Mouse (Mus musculus): ENCODE measurements around the gene Nckap5l. TPM values are rescaled to one million over a fixed set of nuclear protein-coding genes. Genes with fewer than 3 reads are reported as not detected.

Gene Nckap5l
- polyA plus RNA-seq, 1 experiment from 2014 or later: 11.3 TPM

DNA sequence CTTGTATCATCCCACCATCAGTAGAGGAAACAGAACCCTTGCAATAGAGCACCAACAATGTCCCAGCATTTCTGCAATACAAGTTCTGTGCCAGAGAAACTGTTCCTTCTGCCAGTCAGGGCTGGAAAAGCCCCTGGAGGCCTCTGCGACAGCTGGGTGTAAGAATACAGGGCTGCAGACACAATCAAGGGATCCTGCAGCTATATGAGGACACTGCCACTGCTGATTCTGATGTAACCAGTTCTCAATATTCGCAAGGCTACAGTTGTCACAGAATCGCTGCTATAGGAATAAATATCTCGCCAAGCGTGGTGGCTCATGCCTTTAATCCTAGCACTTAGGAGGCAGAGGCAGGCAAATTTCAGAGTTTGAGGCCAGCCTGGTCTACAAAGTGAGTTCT, 81.3 kb downstream of the Nckap5l start:
- WGBS: 91% methylated on average over 5 of the region's 5 CpGs
- no peak overlapping the region for H3K4me3 ChIP-seq

DNA sequence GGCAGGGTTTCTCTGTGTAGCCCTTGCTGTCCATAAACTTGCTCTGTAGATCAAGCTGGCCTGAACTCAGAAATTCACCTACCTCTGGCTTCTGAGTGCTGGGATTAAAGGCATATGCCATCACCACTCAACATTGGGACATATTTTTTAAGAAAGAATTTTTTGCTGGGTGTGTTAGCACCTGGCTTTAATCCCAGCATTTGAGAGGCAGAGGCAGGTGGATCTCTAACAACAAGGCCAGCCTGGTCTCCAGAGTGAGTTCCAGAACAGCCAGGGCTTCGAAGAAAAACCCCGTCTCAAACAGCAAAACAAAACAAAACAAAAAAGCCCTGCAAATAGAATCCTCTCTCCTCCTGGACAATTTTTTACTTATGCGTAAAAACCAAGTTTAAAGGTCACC, 82.0 kb downstream of the Nckap5l start:
- Histone ChIP-seq H3K4me1 (0 out of 2 replicates have a peak, but pooled peaks cover under 1% of the 10 kb centered on the region), H3K4me3 (no peak overlapping the region), H3K36me3 (no peaks in the 10 kb centered on the region), H3K9me3 (replicated peaks) (0 out of 2 replicates have a peak, but pooled peaks cover 4% of the 10 kb centered on the region), H3K27ac (replicated peaks) (no peak overlapping the region), H3K27me3 (ENCODE audit: low read depth, poor library complexity, severe bottlenecking) (peaks cover 15% of the 10 kb centered on the region)
- DNase-seq (ENCODE audit: low spot score): no peak
- 88% methylated on average over 3 of the region's 3 CpGs for WGBS

More for the DNA sequence above, 81.3 kb downstream of the Nckap5l start:
- H3K36me3 ChIP-seq: no peaks in the 10 kb centered on the region
- H3K27me3 ChIP-seq (ENCODE audit: low read depth, poor library complexity, severe bottlenecking): peaks cover 11% of the 10 kb centered on the region
- 0 out of 2 replicates have a peak, but pooled peaks cover 4% of the 10 kb centered on the region for H3K9me3 ChIP-seq (replicated peaks)
- DNase-seq (ENCODE audit: low spot score): no peak
- H3K27ac ChIP-seq (replicated peaks): no peak overlapping the region
- H3K4me1 ChIP-seq: no peaks in the 10 kb centered on the region

DNA sequence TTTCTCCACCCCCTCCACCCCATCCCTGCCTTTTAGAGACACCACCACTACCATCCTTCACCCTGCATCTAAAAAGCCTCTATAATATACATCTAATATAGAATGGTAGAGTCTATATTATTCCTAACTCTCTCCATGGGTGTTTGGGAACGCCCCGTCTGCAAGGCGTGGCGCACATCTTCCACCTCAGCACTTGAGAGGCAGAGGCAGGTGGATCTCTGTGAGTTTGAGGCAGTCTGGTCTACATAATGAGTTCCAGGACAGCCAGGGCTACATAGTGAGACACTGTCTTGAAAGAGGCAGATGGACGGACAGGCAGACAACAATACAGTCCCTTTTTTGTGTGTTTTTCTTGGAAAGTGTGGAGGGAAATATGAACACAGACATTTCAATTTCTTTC, 82.5 kb downstream of the Nckap5l start:
- Histone ChIP-seq H3K9me3 (replicated peaks) (0 out of 2 replicates have a peak, but pooled peaks cover 4% of the 10 kb centered on the region), H3K27ac (replicated peaks) (no peak overlapping the region), H3K4me1 (peaks cover 6% of the 10 kb centered on the region; the same call in 1 of the 2 replicates), H3K4me3 (no peak overlapping the region), H3K27me3 (ENCODE audit: low read depth, poor library complexity, severe bottlenecking) (peaks cover 15% of the 10 kb centered on the region), H3K36me3 (no peaks in the 10 kb centered on the region)
- no peak for DNase-seq (ENCODE audit: low spot score)
- WGBS: 92% methylated on average over 5 of the region's 5 CpGs

DNA sequence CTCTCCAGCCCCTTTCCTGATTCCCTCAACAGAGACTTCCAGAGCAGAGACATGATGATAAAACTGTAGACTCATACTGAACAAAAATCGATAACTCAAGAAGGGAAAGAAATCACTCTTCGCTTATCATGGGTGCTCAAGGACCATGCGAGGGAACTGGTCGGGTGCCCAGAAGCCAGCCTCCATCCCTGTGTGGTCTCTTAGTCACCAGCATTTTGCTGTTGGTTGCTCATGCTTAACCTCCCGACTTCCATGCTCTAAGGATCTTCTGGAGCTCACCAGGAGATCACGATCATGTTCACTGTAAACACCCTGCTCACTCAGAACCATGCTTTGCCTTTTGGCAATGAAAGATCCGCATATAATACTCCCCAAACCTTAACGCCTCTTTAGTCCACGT, 84.8 kb downstream of the Nckap5l start:
- H3K27me3 ChIP-seq (ENCODE audit: low read depth, poor library complexity, severe bottlenecking): peaks cover 26% of the 10 kb centered on the region
- peaks cover 24% of the 10 kb centered on the region for H3K4me1 ChIP-seq
- no peak overlapping the region for H3K27ac ChIP-seq (replicated peaks)
- H3K9me3 ChIP-seq (replicated peaks): no peaks in the 10 kb centered on the region
- 87% methylated on average over 9 of the region's 9 CpGs for WGBS
- H3K4me3 ChIP-seq: no peak overlapping the region
- no peak for DNase-seq (ENCODE audit: low spot score)
- H3K36me3 ChIP-seq: no peaks in the 10 kb centered on the region

Other genes starting within 250 kb of the Nckap5l start
- gene Kcnh3, start 232.9 kb downstream of the Nckap5l start, polyA plus RNA-seq (2016; fragmentation: Nextera tagmentation; extraction: Ambion mirVana): 0.07 TPM in 1 of 2 replicates, not detected in the other
- 202 and 215 TPM in 2 replicates for gene Mcrs1, start 205.8 kb downstream of the Nckap5l start, polyA plus RNA-seq (2016; fragmentation: Nextera tagmentation; extraction: Ambion mirVana)
- 61.2 and 70.7 TPM in 2 replicates for gene Prpf40b, start 162.7 kb downstream of the Nckap5l start, polyA plus RNA-seq (2016; fragmentation: Nextera tagmentation; extraction: Ambion mirVana)
- gene Fam186b, start 161.9 kb downstream of the Nckap5l start, polyA plus RNA-seq (2016; fragmentation: Nextera tagmentation; extraction: Ambion mirVana): 0.11 and 0.19 TPM in 2 replicates
- 10.9 and 12.6 TPM in 2 replicates for gene Fmnl3, start 87.3 kb downstream of the Nckap5l start, polyA plus RNA-seq (2016; fragmentation: Nextera tagmentation; extraction: Ambion mirVana)
- gene Tmbim6, start 64.9 kb downstream of the Nckap5l start, polyA plus RNA-seq (2016; fragmentation: Nextera tagmentation; extraction: Ambion mirVana): 288 and 305 TPM in 2 replicates
- gene Bcdin3d, start 17.0 kb upstream of the Nckap5l start, polyA plus RNA-seq (2016; fragmentation: Nextera tagmentation; extraction: Ambion mirVana): 21.3 and 22.1 TPM in 2 replicates
- gene Faim2, start 70.4 kb upstream of the Nckap5l start, polyA plus RNA-seq (2016; fragmentation: Nextera tagmentation; extraction: Ambion mirVana): 0.86 and 1.1 TPM in 2 replicates
- gene Aqp2, start 121.3 kb upstream of the Nckap5l start, polyA plus RNA-seq (2016; fragmentation: Nextera tagmentation; extraction: Ambion mirVana): not detected in 2 replicates
- 0.61 TPM in 1 of 2 replicates, not detected in the other for gene Aqp5, start 133.0 kb upstream of the Nckap5l start, polyA plus RNA-seq (2016; fragmentation: Nextera tagmentation; extraction: Ambion mirVana)
- gene Aqp6, start 143.7 kb upstream of the Nckap5l start, polyA plus RNA-seq (2016; fragmentation: Nextera tagmentation; extraction: Ambion mirVana): 0.16 TPM in 1 of 2 replicates, not detected in the other
- gene Racgap1, start 193.9 kb upstream of the Nckap5l start, polyA plus RNA-seq (2016; fragmentation: Nextera tagmentation; extraction: Ambion mirVana): 208 and 239 TPM in 2 replicates
- gene Asic1, start 212.6 kb upstream of the Nckap5l start, polyA plus RNA-seq (2016; fragmentation: Nextera tagmentation; extraction: Ambion mirVana): 6.0 and 14.9 TPM in 2 replicates
- gene Smarcd1, start 244.4 kb upstream of the Nckap5l start, polyA plus RNA-seq (2016; fragmentation: Nextera tagmentation; extraction: Ambion mirVana): 98.1 and 112 TPM in 2 replicates
- gene Gm17349, start 247.7 kb upstream of the Nckap5l start, polyA plus RNA-seq (2016; fragmentation: Nextera tagmentation; extraction: Ambion mirVana): not detected in 2 replicates

Data from midbrain, embryonic 10.5 days (tissue).